Mouse (Mus musculus): Measurements from ENCODE around the gene Lrrc4c.

DNA sequence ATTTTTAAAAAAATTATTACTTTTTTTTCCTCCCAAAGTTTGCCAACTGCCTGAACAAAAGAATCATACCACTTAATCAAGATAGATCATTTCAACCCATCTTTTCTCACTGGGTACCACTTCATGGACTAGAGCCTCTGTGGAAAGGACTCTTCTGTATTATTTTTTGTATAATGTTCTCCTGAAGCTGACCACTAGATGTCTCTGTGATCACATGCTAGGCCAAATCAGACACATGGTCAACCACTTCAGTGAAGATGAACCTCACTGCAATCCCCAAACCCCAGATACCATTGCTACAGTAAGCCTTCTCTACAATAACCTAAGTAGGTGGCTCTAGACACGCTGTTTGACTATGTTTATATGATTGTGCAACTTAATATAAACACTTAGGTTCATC lies 19.4 kb downstream of the Lrrc4c start:
- TF ChIP-seq CTCF (IDR thresholded peaks at IDR 0.05; ENCODE audit: control insufficient read depth, insufficient read depth, insufficient replicate concordance, low read depth, low read length) (no peak), POLR2A (IDR thresholded peaks at IDR 0.05; ENCODE audit: control insufficient read depth, low read depth, low read length) (no peak)
